Mouse (Mus musculus): ENCODE measurements at regions not wholly inside any gene's neighbourhood (a gene's known extent, or its start where the extent isn't known, plus 50 kb on each side); places are given as distances from the start of the nearest gene placed in this dataset.

DNA sequence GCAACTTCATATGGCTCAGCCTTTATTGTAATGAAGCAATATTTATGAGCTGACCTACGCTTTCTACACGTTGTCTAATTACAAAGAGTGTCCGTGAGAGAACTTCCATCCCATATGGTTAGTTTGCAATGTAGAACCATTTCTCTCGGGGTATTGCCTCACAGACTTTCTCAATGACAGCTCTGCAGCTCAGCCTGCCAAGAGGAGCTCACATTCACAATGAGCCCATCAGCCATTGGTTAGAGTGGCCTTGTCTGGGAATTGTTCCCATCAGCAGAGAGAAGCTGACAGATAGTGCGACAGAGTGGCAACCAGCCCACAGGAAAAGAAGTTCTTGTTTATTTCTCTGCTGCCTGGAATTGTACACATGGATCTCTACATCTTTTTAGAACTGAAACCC lies 409.7 kb downstream of the Zfp704 start:
- peak; percentile 56 to 64 for DNase-seq

DNA sequence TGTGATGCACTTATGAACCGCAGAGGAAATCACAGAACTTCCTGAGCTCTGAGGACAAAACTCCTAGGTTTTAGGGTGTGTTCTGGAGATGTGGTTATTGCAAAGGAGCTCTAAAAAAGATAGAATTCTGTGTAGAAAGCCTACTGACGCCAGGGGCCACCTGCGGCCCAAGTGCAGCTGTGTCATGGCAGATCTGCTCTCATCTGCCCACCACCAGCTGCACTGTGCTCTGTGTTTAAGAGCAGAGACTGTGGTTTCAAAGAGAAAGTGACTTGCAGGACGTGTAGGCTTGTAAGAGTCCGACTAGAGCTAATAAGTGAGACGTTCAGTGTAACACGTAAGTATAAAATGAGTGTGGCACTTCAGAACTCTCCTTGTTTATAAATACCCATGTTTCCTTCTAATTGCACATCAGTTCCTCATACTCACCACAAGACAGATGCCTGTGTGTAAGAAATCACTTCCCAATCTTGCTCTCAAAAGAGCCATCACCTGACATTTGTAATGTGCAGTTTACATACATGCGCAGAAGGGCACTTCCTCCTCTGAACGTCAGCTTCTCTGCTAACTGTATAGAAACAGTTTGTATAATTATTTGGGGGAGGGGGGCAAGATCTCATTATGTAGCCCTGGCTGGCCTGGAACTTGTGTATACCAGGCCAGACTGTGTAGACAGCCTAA lies 411.1 kb downstream of the Zfp704 start:
- DNase-seq = no peak

DNA sequence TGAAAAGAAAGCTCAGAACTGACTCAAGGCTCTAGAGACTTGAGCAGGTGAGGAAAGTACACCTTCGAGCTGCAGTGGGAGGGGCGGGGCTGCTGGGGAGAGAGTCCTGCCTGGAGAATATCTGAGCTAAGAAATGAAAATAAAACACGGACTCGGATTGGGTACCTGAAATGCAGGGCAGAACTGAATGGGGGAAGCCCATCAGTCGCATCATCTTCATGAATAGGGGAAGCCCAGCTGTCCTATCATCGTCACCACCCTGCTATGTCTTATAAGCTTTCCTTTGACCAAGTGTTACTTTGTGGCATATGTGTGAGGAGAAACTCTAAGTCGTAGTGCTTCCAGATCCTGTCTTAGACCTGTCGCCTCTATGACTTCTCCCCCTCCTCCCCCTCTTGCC lies 414.1 kb downstream of the Zfp704 start:
- no peak for DNase-seq

DNA sequence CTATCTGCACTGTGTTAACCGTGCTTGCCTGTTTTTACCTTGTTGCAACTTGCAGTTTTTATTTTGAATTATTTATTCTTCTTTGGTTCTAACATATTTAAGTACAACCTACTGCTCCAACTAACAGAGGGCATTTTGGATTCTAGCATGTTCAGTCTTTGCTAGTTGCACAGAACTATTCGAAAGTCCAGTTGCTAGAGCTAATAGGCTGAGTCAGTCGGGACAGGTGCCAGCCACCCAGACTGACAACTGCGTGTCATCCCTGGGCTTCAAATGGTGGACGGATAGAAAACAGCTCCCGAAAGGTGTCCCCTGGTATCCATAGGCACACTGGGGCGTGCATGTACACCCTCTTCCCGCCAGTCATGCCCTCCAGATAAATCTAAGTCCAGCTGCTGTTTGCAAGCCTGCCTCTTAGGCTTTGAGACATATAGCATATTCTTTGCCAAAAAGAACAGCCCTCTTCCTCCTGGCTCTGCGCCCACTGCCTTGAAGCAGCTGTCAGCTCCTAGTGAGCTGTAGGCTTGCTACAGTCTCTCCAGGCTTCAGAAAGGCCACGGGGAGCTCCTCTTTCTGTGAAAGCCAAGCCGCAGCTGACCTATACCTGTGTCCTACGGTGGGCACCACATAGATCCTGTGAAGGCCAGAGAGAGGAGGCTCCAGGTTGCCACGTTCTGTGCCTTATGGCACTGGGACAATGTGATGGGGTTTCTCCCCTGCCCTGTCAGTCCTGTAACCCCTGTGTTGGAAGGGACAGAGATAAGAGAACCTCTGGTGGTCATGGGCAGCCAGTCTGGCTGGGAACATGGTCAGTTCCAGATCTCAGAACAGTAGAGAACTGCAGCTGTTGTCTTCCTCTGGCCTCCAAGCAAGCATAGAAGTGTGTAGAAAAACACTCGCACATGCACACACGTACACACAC lies 420.3 kb downstream of the Zfp704 start:
- peak; percentile 74 to 86 for DNase-seq

DNA sequence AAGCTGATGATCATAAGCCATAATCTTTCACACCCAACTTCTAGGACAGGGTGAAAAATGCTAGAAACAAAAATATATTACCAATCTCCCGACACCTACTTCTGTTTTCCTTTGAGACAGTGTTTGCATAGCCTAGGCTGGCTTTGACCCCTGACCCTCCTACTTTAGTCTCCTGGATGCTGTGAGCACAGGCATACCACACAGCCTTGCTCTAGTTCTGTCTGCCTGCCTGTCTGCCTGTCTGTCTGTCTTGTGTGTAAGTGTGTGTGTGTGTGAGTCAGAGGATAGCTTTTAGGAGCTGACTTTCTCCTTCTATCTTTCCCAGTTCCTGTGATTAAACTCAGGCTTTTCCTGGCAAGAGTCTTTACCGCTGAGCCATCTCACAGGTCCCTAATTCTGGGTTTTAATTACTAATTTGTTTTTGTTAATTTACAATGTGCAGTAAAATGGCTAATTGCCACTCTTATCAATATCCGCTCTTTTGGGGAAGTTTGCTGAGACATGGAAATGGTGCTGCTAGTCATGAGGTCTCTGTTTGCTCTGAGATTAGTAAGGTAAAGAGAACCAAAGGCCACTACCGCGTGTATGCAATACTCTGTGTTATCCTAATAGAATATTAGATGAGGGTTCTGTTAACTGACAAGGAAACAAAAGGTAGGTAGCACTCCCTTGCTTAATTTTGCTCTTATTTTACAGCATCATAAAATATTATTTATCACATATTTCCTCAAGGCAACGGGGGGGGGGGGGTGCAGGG lies 423.3 kb downstream of the Zfp704 start:
- no peak for DNase-seq

DNA sequence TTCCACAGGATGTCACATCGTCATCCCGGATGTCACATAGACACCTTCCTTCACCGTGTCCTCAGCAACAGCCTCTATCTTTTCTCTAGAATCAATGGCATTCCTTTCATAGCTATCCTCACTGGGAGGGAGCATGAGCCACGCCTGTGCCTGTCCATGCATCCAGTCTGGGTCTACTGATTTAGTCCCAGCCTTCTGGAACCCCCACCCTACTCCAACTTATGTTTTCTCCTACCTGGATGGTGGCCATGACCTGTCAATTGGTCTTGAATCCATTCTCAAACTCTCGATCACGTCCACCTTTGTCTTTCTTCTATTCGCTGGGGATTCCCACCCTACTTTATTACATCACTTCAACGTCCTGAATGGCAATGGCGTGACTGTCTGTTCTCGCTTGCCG lies 428.3 kb downstream of the Zfp704 start:
- DNase-seq = no peak

DNA sequence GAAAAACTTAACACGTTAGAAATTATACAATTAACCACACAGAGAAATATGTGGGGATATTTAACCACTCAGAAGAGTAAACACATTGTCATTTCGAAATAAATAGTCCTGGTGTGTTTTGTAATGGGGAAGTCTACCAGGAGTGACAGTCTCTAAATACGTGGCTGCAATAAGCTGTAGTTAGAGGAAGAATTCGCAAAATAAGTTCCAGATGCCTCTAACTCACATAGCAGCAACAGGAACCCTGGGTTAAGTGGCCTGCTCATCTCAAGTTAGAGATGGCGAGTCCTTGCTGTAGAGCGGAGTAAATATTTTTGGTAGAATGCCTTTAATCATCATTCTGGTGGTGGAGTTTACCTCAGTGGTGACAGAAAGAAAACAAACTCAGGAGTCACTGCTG lies 430.2 kb downstream of the Zfp704 start:
- no peak for DNase-seq

DNA sequence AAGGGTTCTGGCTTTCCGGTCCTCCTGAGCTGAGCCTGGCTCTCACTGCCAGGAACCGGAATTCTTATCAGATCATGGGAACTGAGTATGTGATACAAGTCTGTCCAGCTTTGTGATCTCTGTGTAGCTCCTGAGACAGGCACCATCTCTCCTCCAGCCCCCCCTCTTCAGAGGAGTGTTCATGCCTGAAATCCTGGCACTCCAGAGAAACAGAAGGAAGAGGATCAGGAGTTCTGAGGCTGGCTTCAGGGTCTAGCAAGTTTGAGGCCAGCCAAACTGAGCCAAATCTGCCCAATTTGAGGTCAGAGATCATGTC lies 435.4 kb downstream of the Zfp704 start:
- DNase-seq = peak; percentile 71 to 72

DNA sequence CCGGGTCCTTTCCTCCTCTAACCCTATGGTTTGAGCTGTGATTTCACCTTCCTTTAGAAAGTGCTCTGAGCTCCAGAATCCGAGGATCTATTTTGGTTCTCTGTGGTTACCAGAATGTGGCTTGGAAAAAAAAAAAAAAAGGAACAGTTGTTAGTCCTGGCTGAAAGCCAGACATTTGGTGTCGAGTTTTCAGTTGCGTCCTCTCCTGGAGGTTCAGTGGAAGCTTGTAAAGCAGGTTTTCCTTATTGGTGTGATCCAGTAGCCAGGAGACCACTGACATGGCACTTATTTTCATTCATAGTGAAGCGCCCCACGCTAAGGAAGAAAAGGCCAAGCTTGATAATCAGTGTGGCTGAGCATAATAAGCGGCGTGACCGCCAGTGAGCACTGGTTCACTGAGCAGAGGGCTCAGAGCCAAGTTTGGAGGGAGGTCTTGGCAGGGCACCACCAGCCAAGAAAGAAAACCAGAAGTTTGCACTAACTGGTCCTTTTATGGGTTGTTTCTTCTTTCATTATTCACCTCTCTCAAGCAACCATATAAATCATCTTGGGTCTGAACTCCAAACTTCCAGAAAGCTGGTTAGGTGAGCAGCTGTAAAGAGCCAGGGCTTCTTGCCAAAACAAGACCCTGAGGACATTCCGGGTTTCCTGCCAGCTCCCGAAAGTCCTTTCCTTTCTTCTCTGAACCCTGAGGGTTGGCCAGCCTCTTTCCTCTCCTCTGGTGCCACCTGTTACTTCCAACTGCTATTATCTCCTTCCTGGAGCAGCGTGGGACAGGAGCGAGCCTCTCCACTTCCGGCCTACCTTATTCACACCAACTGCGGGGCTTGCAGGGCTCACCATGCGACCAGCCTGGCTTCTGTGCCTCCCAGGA lies 436.0 kb downstream of the Zfp704 start:
- peak; percentile 93 to 94 for DNase-seq

DNA sequence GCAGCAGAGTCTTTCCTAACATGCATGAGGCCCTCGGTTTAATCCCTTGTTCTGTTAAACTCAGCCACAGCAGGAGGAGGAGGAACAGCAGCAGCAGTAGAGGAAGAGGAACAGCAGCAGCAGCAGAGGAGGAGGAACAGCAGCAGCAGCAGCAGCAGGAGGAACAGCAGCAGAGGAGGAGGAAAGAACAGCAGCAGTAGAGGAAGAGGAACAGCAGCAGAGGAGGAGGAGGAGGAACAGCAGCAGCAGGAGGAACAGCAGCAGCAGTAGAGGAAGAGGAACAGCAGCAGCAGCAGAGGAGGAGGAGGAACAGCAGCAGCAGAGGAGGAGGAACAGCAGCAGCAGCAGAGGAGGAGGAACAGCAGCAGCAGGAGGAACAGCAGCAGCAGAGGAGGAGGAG lies 437.9 kb downstream of the Zfp704 start:
- DNase-seq = no peak

DNA sequence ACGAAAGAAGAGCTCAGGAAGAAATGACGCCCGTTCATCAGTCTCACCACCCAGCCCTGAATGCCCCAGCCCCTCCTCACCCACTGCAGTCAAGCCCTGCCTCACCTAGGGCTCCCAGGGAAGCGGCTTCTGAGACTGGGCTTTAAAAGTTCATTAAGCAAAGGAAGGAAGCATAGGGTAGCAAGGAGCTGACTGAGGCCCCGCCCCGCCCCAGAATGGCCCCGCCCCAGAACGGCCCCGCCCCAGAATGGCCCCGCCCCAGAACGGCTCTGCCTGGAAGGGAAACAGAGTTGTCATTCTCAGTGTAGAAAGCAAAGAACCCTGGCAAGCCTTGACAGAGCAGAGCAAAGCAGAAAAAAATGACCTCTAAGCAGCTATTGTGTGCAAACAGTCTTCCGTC lies 440.9 kb downstream of the Zfp704 start:
- no peak for DNase-seq

DNA sequence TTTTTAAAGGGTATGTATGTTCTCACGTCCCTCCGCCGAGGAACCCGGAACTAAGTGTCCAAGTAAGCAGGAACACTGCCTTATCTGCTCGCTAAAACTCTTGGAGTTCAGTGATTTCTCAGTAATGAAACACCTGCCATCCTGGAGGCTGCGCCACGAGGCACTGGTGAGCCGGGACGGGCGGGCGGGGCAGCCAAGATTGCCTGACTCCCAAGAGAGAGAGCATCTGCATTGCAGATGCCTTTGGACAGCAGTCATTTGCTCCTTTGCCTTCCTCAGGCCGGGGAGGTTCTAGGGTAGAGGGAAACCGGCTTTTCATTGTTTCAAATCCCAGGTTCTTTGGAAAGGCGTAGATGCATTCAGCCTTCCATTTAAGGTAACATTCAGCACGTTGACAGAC lies 450.8 kb downstream of the Zfp704 start:
- DNase-seq = no peak

DNA sequence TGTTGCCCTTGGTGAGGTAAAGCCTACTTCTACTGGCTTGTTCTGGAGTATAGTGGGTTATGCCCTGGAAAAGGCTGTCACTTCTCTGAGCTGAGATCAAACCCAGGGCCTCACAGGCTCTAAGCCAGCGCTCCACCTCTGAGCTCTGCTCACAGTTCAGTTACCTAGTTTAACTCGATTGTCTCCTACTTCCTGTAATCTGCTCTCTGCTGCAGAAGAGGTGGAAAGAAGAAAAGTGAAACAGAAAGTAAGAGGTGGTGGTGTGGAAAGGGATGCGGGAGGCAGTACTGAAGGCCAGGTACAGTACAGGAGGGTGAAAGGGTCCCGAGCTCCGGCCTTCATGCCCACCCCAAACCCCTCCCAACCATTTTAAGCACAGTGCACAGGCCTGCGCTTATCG lies 455.7 kb downstream of the Zfp704 start:
- DNase-seq = no peak

DNA sequence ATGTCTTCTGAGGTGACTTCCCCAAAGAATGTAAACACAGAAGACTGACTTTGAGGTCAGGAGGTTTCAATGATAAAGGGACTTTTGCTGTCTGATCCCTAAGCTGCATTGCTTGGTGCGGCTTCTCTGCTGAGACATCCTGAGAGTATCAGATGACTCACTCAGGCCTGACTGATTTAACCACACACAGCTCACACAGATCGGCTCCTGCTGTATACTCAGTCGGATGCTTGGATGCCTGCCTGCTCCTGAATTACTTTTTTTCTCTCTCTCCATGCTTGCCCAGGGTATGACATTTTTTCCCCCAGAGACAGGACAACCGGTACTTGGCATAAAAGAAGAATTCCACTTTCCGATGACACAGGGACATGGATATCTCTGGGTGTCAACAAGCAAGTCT lies 456.2 kb downstream of the Zfp704 start:
- DNase-seq = peak; percentile 27 to 45

DNA sequence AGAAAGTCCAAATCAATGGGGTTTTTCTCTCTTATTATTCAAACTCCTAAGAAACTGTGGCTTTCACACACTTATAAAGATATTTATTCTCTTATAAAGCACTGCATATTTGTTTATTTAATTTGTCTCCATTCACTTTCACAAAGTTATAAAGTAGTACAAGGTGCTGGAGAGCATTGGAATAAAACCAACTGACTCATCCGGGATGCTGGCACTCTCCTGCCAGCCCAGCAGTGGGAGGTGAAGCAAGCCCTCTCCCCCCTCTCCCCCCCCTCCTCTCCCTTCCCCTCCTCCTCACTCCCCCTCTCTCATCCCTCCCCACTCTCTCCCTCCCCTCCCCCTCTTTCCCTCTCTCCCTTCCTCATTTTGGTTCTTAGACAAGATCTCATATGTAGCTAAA lies 457.6 kb downstream of the Zfp704 start:
- no peak for DNase-seq

DNA sequence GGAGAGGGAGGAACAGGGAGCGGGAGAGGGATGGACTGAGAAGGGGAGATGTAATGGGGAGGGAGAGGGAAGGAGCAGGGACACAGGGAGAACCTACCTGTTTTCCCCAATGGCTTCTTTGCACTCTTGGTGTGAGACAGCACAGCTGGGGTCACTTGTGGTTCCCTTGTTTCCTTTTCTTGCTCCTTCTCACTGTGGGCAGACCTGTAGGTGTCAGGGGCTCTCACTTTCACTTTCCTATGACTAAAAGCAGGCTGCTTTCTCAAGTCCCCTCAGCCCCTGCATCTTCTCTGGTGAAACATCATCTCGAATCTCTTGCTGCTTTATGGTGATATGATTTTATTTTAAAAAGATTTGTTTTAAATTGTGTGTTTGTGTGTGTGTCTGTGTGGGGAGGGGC lies 458.3 kb downstream of the Zfp704 start:
- no peak for DNase-seq

DNA sequence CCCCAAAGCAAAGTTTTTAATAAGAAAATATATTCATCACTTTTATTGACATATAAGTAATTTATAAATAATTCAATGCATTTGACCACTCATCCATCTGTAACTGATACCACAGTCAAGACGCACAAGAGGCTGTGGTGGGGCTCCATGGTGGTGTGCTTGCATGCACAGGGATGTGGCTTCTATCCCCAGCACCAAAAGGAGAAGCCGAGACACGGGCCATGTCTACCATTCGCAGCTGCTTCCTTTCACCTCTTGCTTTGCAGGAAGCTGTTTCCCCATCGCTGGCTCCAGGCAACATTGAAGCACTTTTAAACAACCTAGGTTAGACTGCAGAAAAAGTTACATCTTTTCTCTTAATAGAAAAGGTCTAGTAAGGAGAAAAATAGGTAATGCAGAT lies 461.3 kb downstream of the Zfp704 start:
- DNase-seq = no peak

DNA sequence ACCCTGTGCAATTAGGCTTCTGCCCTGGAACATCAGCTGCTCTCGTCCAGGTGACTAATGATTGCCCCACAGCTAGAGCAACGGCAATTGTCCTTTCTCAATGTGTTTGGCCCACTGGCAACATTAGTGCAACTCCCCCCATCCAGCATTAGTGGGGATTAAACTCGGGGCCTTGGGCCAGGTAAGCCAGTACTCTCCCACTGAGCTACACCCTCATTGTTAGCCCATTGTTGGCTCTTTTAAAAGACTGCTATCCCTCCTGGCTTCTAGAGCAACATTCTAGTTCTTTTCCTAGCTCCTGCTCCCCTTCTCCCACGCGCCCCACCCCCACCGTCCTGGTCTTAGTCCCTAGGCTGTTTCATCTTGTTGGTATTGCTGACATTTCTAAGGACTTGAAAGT lies 463.4 kb downstream of the Zfp704 start:
- DNase-seq = no peak

DNA sequence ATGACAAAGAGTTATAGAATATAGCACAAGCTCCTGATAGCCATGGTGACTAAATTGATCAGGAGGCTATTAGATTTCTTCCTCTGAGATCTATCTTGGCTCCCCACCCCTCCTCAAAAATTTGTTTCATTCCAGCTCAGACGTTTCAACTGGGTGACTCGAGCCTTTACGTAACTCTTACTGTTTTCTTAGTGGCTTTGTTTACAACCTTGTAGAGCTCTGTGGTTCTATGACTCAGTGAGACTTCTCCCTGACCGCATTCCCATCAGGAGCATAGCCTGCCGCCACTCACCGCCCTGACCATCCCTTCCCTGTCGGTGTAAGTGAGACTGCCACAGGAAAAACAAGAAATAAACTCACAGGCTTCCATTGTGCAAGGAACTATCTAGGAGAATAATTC lies 464.3 kb downstream of the Zfp704 start:
- DNase-seq = no peak

DNA sequence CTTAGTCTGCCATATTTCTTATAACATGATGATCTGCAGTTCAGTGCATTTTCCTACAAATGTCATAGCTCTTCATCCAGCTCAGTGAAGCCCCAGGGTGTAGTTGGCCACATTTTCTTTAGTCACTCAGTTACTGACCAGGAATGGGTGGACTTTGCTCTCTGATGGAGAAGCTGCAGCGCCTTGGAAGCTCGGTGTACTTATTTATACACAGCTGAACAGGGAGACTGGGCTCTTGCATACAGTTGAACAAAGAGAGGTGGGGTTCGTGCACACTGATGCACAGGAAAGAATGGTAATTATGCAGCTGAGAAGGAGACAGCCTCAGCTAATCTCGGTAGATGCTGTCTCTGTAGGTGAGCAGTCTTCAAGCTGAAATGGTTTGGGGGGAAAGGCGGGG lies 468.0 kb downstream of the Zfp704 start:
- no peak for DNase-seq

DNA sequence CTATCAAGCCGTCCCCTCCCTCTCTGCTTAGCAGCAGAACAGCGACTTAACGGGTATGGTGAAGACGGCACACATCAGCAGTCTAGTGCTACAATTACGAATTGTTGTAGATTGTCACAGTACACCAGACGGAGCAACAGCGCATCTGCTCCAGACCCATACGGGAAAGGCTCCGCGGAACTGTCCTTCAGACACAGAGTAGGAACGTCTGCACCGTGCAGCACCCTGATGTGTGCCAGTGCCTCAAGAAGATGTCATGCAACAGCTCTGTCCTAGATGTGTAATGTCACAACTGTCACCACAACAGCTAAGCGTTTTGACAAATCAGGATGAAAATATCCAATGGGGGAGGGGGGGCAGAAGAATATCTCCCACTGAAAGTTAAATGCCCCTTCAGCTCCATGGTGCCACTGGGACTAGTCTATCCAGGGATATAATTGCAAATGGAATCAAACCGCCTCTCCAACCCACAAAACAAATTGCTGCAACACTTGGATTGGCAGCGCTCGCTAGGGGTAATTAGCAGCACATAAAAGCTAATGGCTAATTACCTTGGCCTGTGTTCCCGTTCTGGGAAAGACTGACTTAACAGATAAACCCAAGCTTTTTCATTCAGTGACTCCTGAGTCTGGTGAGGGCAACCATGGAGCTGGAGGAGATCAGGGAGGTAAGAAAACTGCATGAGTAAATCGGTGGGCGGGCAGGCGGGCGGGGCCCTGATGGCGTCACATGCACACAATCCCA lies 472.6 kb downstream of the Zfp704 start:
- DNase-seq = no peak

DNA sequence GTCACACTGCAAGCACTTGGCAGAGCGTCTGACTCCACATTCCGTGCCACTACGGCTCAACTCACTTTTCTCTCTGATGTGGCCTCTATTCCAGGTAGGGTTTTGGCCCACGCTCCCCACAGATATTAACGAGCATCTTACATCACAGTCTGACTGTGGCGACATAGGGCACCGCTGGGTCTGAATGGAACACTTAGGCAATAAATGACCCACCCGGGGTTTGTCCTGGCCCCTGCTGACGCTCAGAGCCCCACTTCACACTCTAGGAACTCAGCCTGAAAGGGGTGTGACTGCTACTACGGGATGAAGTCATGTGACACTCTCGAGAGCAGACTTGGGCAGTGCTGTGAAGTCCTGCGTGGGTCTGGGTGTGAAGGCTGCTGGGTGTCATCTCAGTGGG lies 475.9 kb downstream of the Zfp704 start:
- DNase-seq = no peak

Data from cerebellum, postnatal 10 days (tissue).